Mouse (Mus musculus): ENCODE data around the gene Cisd2. TPM values are rescaled to one million over a fixed set of nuclear protein-coding genes. Genes with fewer than 3 reads are reported as not detected.

The Cisd2 gene
- total RNA-seq, 1 experiment, result 17.4 TPM

- TF ChIP-seq CHD2 (IDR thresholded peaks at IDR 0.05; ENCODE audit: low read depth, low read length), result 0 out of 2 replicates have a peak, but pooled peaks have one; percentile 13
- TF ChIP-seq HCFC1 (IDR thresholded peaks at IDR 0.05; ENCODE audit: borderline replicate concordance, insufficient read depth, low read length), result no peak
- Histone ChIP-seq H3K4me3 (ENCODE audit: insufficient read depth in 1 of 2, low read depth in 1 of 2, low read length in 2 of 2, poor library complexity in 1 of 2, severe bottlenecking in 1 of 2) (peak overlapping the region; percentile 84 to 87), H3K27ac (ENCODE audit: insufficient read depth, low read depth, low read length, poor library complexity, severe bottlenecking) (peak overlapping the region; percentile 96; the same call in 1 of the 2 replicates), H3K4me1 (ENCODE audit: control insufficient read depth in 2 of 2, insufficient read depth in 2 of 2, low read length in 2 of 2, poor library complexity in 1 of 2) (peaks cover 0 to 11% of the 10 kb centered on the region in 2 experiments; a peak in 1 of 4 replicates), H3K9ac (ENCODE audit: insufficient read depth, low read depth, low read length, poor library complexity, severe bottlenecking) (peak overlapping the region; percentile 91), H3K36me3 (ENCODE audit: control insufficient read depth, insufficient read depth, low read length, poor library complexity, severe bottlenecking) (peaks cover 2% of the 10 kb centered on the region; the same call in 1 of the 2 replicates), H3K9me3 (ENCODE audit: control insufficient read depth, insufficient read depth, low read depth, low read length) (no peaks in the 10 kb centered on the region)
- in situ Hi-C loops (cut with MboI; ENCODE audit: low sequenced_read_pairs in 2 of 2, unreplicated experiment in 2 of 2), result no loop called here
- no peak for DNase-seq (ENCODE audit: low read depth, low spot score)
Observed at GRCm38 (mm10) chr3:135436901-135437616, 13.3 kb upstream of the Cisd2 start.

- TF ChIP-seq ZC3H11A (IDR thresholded peaks at IDR 0.05; ENCODE audit: borderline replicate concordance, low read depth, low read length) (no peak), HCFC1 (IDR thresholded peaks at IDR 0.05; ENCODE audit: borderline replicate concordance, insufficient read depth, low read length) (no peak), ZNF384 (IDR thresholded peaks at IDR 0.05; ENCODE audit: low read depth, low read length) (no peak), MAFK (IDR thresholded peaks at IDR 0.05; ENCODE audit: insufficient read depth, low read depth, low read length) (no peak), CHD2 (IDR thresholded peaks at IDR 0.05; ENCODE audit: low read depth, low read length) (no peak)
- Histone ChIP-seq H3K27ac (ENCODE audit: insufficient read depth, low read depth, low read length, poor library complexity, severe bottlenecking) (peak overlapping the region; percentile 92), H3K9ac (ENCODE audit: insufficient read depth, low read depth, low read length, poor library complexity, severe bottlenecking) (peak overlapping the region; percentile 98), H3K9me3 (ENCODE audit: control insufficient read depth, insufficient read depth, low read depth, low read length) (no peaks in the 10 kb centered on the region), H3K4me3 (ENCODE audit: insufficient read depth in 1 of 2, low read depth in 1 of 2, low read length in 2 of 2, poor library complexity in 1 of 2, severe bottlenecking in 1 of 2) (peak overlapping the region; percentile 96 to 98), H3K4me1 (ENCODE audit: control insufficient read depth in 2 of 2, insufficient read depth in 2 of 2, low read length in 2 of 2, poor library complexity in 1 of 2) (peaks cover 0 to 2% of the 10 kb centered on the region in 2 experiments; a peak in 1 of 4 replicates), H3K36me3 (ENCODE audit: control insufficient read depth, insufficient read depth, low read length, poor library complexity, severe bottlenecking) (no peaks in the 10 kb centered on the region)
- in situ Hi-C loops (cut with MboI; ENCODE audit: low sequenced_read_pairs in 2 of 2, unreplicated experiment in 2 of 2), result no loop called here
- DNase-seq (ENCODE audit: low read depth, low spot score), result no peak
Observed at GRCm38 (mm10) chr3:135422856-135423607, 693 bp downstream of the Cisd2 start.

- peak overlapping the region; percentile 98 for H3K9ac ChIP-seq (ENCODE audit: insufficient read depth, low read depth, low read length, poor library complexity, severe bottlenecking)
- H3K4me1 ChIP-seq (ENCODE audit: control insufficient read depth in 2 of 2, insufficient read depth in 2 of 2, low read length in 2 of 2, poor library complexity in 1 of 2), result peaks cover 3 to 4% of the 10 kb centered on the region in 2 experiments; a peak in 2 of 4 replicates
- no peaks in the 10 kb centered on the region for H3K9me3 ChIP-seq (ENCODE audit: control insufficient read depth, insufficient read depth, low read depth, low read length)
- peak overlapping the region; percentile 82 for H3K27ac ChIP-seq (ENCODE audit: insufficient read depth, low read depth, low read length, poor library complexity, severe bottlenecking)
- no peak for DNase-seq (ENCODE audit: low read depth, low spot score)
- H3K36me3 ChIP-seq (ENCODE audit: control insufficient read depth, insufficient read depth, low read length, poor library complexity, severe bottlenecking), result no peaks in the 10 kb centered on the region
- H3K4me3 ChIP-seq (ENCODE audit: insufficient read depth in 1 of 2, low read depth in 1 of 2, low read length in 2 of 2, poor library complexity in 1 of 2, severe bottlenecking in 1 of 2), result peak overlapping the region; percentile 96 to 98
- in situ Hi-C loops (cut with MboI; ENCODE audit: low sequenced_read_pairs in 2 of 2, unreplicated experiment in 2 of 2), result no loop called here
- TF ChIP-seq HCFC1 (IDR thresholded peaks at IDR 0.05; ENCODE audit: borderline replicate concordance, insufficient read depth, low read length), result no peak
- TF ChIP-seq CHD2 (IDR thresholded peaks at IDR 0.05; ENCODE audit: low read depth, low read length), result no peak
- no peak for TF ChIP-seq ZNF384 (IDR thresholded peaks at IDR 0.05; ENCODE audit: low read depth, low read length)
- TF ChIP-seq ZC3H11A (IDR thresholded peaks at IDR 0.05; ENCODE audit: borderline replicate concordance, low read depth, low read length), result no peak
- no peak for TF ChIP-seq MAFK (IDR thresholded peaks at IDR 0.05; ENCODE audit: insufficient read depth, low read depth, low read length)
Observed at GRCm38 (mm10) chr3:135422232-135422855, 1.4 kb downstream of the Cisd2 start.

GRCm38 (mm10) chr3:135421310-135421594, 2.5 kb downstream of the Cisd2 start:
- DNase-seq (ENCODE audit: low read depth, low spot score), result no peak
- Histone ChIP-seq H3K4me3 (ENCODE audit: insufficient read depth in 1 of 2, low read depth in 1 of 2, low read length in 2 of 2, poor library complexity in 1 of 2, severe bottlenecking in 1 of 2) (no peak overlapping the region), H3K9me3 (ENCODE audit: control insufficient read depth, insufficient read depth, low read depth, low read length) (no peaks in the 10 kb centered on the region), H3K36me3 (ENCODE audit: control insufficient read depth, insufficient read depth, low read length, poor library complexity, severe bottlenecking) (no peaks in the 10 kb centered on the region), H3K4me1 (ENCODE audit: control insufficient read depth in 2 of 2, insufficient read depth in 2 of 2, low read length in 2 of 2, poor library complexity in 1 of 2) (peaks cover 3 to 4% of the 10 kb centered on the region in 2 experiments; a peak in 2 of 4 replicates), H3K9ac (ENCODE audit: insufficient read depth, low read depth, low read length, poor library complexity, severe bottlenecking) (no peak overlapping the region), H3K27ac (ENCODE audit: insufficient read depth, low read depth, low read length, poor library complexity, severe bottlenecking) (no peak overlapping the region)
- TF ChIP-seq ZNF384 (IDR thresholded peaks at IDR 0.05; ENCODE audit: low read depth, low read length) (no peak), HCFC1 (IDR thresholded peaks at IDR 0.05; ENCODE audit: borderline replicate concordance, insufficient read depth, low read length) (no peak), MAFK (IDR thresholded peaks at IDR 0.05; ENCODE audit: insufficient read depth, low read depth, low read length) (no peak), ZC3H11A (IDR thresholded peaks at IDR 0.05; ENCODE audit: borderline replicate concordance, low read depth, low read length) (no peak), CHD2 (IDR thresholded peaks at IDR 0.05; ENCODE audit: low read depth, low read length) (no peak)
- in situ Hi-C loops (cut with MboI; ENCODE audit: low sequenced_read_pairs in 2 of 2, unreplicated experiment in 2 of 2), result no loop called here
